Mouse (Mus musculus) liver, adult 2 months (tissue): ENCODE results near the gene Scn5a. TPM values are rescaled to one million over a fixed set of nuclear protein-coding genes. Genes with fewer than 3 reads are reported as not detected.

Source experiments
- DNase-seq: peaks from one replicate; pipeline ENCODE4 v3.0.0-alpha.2; 2011; ENCODE audit warnings: low read depth, low spot score; ENCODE audit errors: extremely low read depth
- H3K27ac ChIP-seq: fragments of 200-500 bp; replicated peaks from 2 replicates; pipeline ENCODE4 v1.5.1; 2012; ENCODE audit warnings: low read depth, mild to moderate bottlenecking, control low read depth, inconsistent platforms, low read length; ENCODE audit not compliant: insufficient read depth
- H3K27me3 ChIP-seq: fragments of 200-500 bp; 2 replicates; pipeline ENCODE4 v1.6.1; 2012; ENCODE audit warnings: mild to moderate bottlenecking, moderate library complexity, low read length, inconsistent platforms; ENCODE audit not compliant: control insufficient read depth, insufficient read depth
- H3K36me3 ChIP-seq: fragments of 200-500 bp; 2 replicates; pipeline ENCODE4 v1.6.1; 2012; ENCODE audit warnings: low read length, inconsistent platforms; ENCODE audit not compliant: control insufficient read depth, insufficient read depth
- H3K4me1 ChIP-seq: fragments of 200-500 bp; 2 replicates; pipeline ENCODE4 v1.6.1; 2011; ENCODE audit warnings: low read length; ENCODE audit not compliant: control insufficient read depth, insufficient read depth
- H3K4me3 ChIP-seq: fragments of 200-500 bp; 2 replicates; pipeline ENCODE4 v1.5.1; 2011; ENCODE audit warnings: low read depth, mild to moderate bottlenecking, control low read depth, low read length, moderate library complexity; ENCODE audit not compliant: insufficient read depth
- H3K79me2 ChIP-seq: fragments of 200-500 bp; 2 replicates; pipeline ENCODE4 v1.6.1; 2012; ENCODE audit warnings: inconsistent platforms, mild to moderate bottlenecking, low read length, moderate library complexity; ENCODE audit not compliant: control insufficient read depth, insufficient read depth
- H3K9ac ChIP-seq: fragments of 200-500 bp; 2 replicates; pipeline ENCODE4 v1.6.1; 2012; ENCODE audit warnings: low read depth, mild to moderate bottlenecking, control low read depth, inconsistent platforms, low read length
- CTCF ChIP-seq: fragments of 200-500 bp; IDR thresholded peaks from 2 replicates; pipeline ENCODE4 v1.5.1; 2011; ENCODE audit warnings: low read depth, low read length, control low read depth
- POLR2A ChIP-seq: fragments of 200-500 bp; IDR thresholded peaks from 2 replicates; pipeline ENCODE4 v1.6.1; 2011; ENCODE audit warnings: low read length, control low read depth; ENCODE audit not compliant: insufficient read depth; ENCODE audit errors: extremely low read depth
- WGBS: fragments of 180-500 bp; shearing (Covaris S2); methylation state at CpG from one replicate; pipeline ENCODE4 v1.1.7; 2018; 5-methylcytosine and 5-hydroxymethylcytosine counted together
- polyA plus RNA-seq: library from polyadenylated mRNA; depleted of rRNA; stranded (reverse); fragments of >200 nt; gene quantifications from 2 replicates; pipeline ENCODE4 v1.2.3, GENCODE M21; 2012
- total RNA-seq: library from RNA; depleted of rRNA; stranded (reverse); fragments of >200 nt; gene quantifications from 2 replicates; pipeline ENCODE4 v1.2.3, GENCODE M21; 2014

Scn5a gene
- total and polyA plus RNA-seq, 2 experiments, result not detected

- 87% methylated on average over 17 of the region's 17 CpGs for WGBS
- H3K27me3 ChIP-seq, result peaks cover 12% of the 10 kb centered on the region
Measured at GRCm38 (mm10) chr9:119580187-119580586, 1.4 kb upstream of the Scn5a start.

DNA sequence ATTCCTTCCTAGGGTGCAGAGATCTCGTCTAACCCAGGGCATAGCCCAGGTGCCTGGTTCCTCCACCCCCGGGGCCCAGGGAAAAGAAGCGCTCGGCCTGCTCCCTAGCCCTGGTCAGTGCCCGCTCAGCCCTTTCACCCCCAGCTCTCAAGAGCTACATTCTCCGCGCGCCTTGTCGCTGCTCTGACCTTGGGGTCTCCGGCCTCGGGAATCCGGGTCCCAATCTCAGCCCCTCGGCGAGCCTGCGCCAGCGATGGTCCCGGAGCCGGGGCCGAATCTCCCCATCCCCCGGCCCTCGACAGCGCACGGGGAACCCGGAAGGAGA, 543 bp downstream of the Scn5a start:
- no peak for TF ChIP-seq POLR2A
- no peak for TF ChIP-seq CTCF
- H3K36me3 ChIP-seq, result no peaks in the 10 kb centered on the region
- H3K4me1 ChIP-seq, result peaks cover 3% of the 10 kb centered on the region
- no peak overlapping the region for H3K4me3 ChIP-seq
- WGBS, result 3% methylated on average over 23 of the region's 24 CpGs
- H3K27ac ChIP-seq, result no peak overlapping the region
- no peak for DNase-seq
- H3K9ac ChIP-seq, result no peak overlapping the region
- peaks cover 12% of the 10 kb centered on the region for H3K27me3 ChIP-seq
- H3K79me2 ChIP-seq, result no peaks in the 10 kb centered on the region

More at GRCm38 (mm10) chr9:119580187-119580586, 1.4 kb upstream of the Scn5a start:
- TF ChIP-seq POLR2A (no peak), CTCF (no peak)
- Histone ChIP-seq H3K79me2 (no peaks in the 10 kb centered on the region), H3K27ac (no peak overlapping the region), H3K36me3 (no peaks in the 10 kb centered on the region), H3K9ac (no peak overlapping the region), H3K4me3 (no peak overlapping the region), H3K4me1 (peaks cover 3% of the 10 kb centered on the region)
- no peak for DNase-seq

DNA sequence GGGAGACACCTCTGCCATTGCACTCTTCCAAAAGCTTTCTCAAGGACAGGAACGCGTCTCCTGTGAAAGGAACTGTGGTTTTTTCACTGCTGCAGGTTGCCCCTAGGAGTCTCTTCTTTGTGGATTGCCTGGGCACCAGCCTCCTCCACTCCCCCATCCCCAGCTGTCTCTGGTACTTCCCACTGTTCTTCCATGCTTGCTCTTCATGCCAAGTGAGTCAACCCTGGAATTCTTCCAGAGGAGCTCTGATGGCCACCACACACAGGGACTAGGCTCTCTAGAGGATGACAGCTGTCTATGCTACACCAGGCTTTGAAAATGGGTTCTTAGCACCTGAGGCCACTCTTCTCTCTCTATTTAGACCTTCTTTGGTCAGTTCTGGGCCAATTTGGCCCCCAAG, 1.8 kb downstream of the Scn5a start:
- peaks cover 3% of the 10 kb centered on the region for H3K4me1 ChIP-seq
- no peak overlapping the region for H3K9ac ChIP-seq
- no peak overlapping the region for H3K4me3 ChIP-seq
- H3K27me3 ChIP-seq, result peaks cover 12% of the 10 kb centered on the region
- no peak for DNase-seq
- no peaks in the 10 kb centered on the region for H3K79me2 ChIP-seq
- TF ChIP-seq POLR2A (no peak), CTCF (no peak)
- no peak overlapping the region for H3K27ac ChIP-seq
- no peaks in the 10 kb centered on the region for H3K36me3 ChIP-seq
- 74% methylated on average over 2 of the region's 2 CpGs for WGBS

GRCm38 (mm10) chr9:119575732-119576131, 3.1 kb downstream of the Scn5a start:
- H3K27me3 ChIP-seq, result peaks cover 12% of the 10 kb centered on the region
- peaks cover 3% of the 10 kb centered on the region for H3K4me1 ChIP-seq
- TF ChIP-seq CTCF, result no peak
- TF ChIP-seq POLR2A, result no peak
- H3K27ac ChIP-seq, result no peak overlapping the region
- no peak overlapping the region for H3K9ac ChIP-seq
- no peaks in the 10 kb centered on the region for H3K79me2 ChIP-seq
- DNase-seq, result no peak
- H3K36me3 ChIP-seq, result no peaks in the 10 kb centered on the region
- H3K4me3 ChIP-seq, result no peak overlapping the region
- WGBS, result 65% methylated on average over 9 of the region's 9 CpGs

- no peak for DNase-seq
- 75% methylated on average over 7 of the region's 7 CpGs for WGBS
Measured at GRCm38 (mm10) chr9:119574366-119574765, 4.5 kb downstream of the Scn5a start.

GRCm38 (mm10) chr9:119573009-119573408, 5.8 kb downstream of the Scn5a start:
- Histone ChIP-seq H3K79me2 (no peaks in the 10 kb centered on the region), H3K27me3 (0 out of 2 replicates have a peak, but pooled peaks cover 2% of the 10 kb centered on the region), H3K4me3 (no peak overlapping the region), H3K36me3 (no peaks in the 10 kb centered on the region), H3K27ac (no peak overlapping the region), H3K9ac (no peak overlapping the region), H3K4me1 (no peaks in the 10 kb centered on the region)
- TF ChIP-seq POLR2A (no peak), CTCF (no peak)
- WGBS, result 71% methylated on average over 14 of the region's 14 CpGs
- DNase-seq, result no peak

More at GRCm38 (mm10) chr9:119574366-119574765, 4.5 kb downstream of the Scn5a start:
- H3K9ac ChIP-seq, result no peak overlapping the region
- no peaks in the 10 kb centered on the region for H3K36me3 ChIP-seq
- H3K79me2 ChIP-seq, result no peaks in the 10 kb centered on the region
- peaks cover 3% of the 10 kb centered on the region for H3K4me1 ChIP-seq
- H3K27ac ChIP-seq, result no peak overlapping the region
- H3K27me3 ChIP-seq, result peaks cover 13% of the 10 kb centered on the region
- H3K4me3 ChIP-seq, result no peak overlapping the region
- no peak for TF ChIP-seq POLR2A
- TF ChIP-seq CTCF, result no peak
